Mouse (Mus musculus) embryonic fibroblast, embryonic 13.5 days (primary cell): Measurements from ENCODE around the gene E030018B13Rik.

Experiments used
- CTCF ChIP-seq: IDR thresholded peaks from 2 replicates; pipeline ENCODE4 v1.5.1; 2011; ENCODE audit warnings: mild to moderate bottlenecking, control low read depth, low read length, moderate library complexity, borderline replicate concordance; ENCODE audit not compliant: insufficient read depth
- POLR2A ChIP-seq: IDR thresholded peaks from 2 replicates; pipeline ENCODE4 v1.6.1; 2011; ENCODE audit warnings: low read depth, mild to moderate bottlenecking, control low read depth, low read length, moderate library complexity

- TF ChIP-seq CTCF (peak; percentile 63; the same call in 1 of the 2 replicates), POLR2A (no peak)
Observed at GRCm38 (mm10) chr7:63896968-63897468, 19.6 kb upstream of the E030018B13Rik start.
